Mouse (Mus musculus): ENCODE data around the gene Odam. TPM values are rescaled to one million over a fixed set of nuclear protein-coding genes. Genes with fewer than 3 reads are reported as not detected.

Gene Odam
- not detected for polyA plus RNA-seq (2012; fragmentation: generic; extraction: Trizol)

GRCm38 (mm10) chr5:87884729-87885128 lies at the start of gene Odam:
Gene Odam (plus strand): TSS chr5:87885029.
- Histone ChIP-seq H3K4me2 (ENCODE audit: low read depth) (no peak within 1 kb of the TSS), H3K27me3 (ENCODE audit: control insufficient read depth, insufficient read depth, insufficient read length) (no peaks in the 10 kb centered on the region), H3K36me3 (ENCODE audit: control insufficient read depth, insufficient read depth) (no peaks in the 10 kb centered on the region), H3K79me2 (ENCODE audit: control insufficient read depth, insufficient read depth) (no peaks in the 10 kb centered on the region), H3ac (ENCODE audit: control insufficient read depth, insufficient read length) (no peak within 1 kb of the TSS), H3K4me3 (no peak within 1 kb of the TSS)
- TF ChIP-seq CEBPB (IDR thresholded peaks at IDR 0.05; ENCODE audit: insufficient read depth, poor library complexity, severe bottlenecking) (no peak), MYOD1 (IDR thresholded peaks at IDR 0.05; ENCODE audit: control insufficient read depth in 1 of 3, insufficient read length in 2 of 3, low read depth in 2 of 3) (no peak), TCF3 (IDR thresholded peaks at IDR 0.05; ENCODE audit: insufficient read length, low read depth) (no peak), POLR2A (IDR thresholded peaks at IDR 0.05; ENCODE audit: insufficient read length, low read depth) (no peak), MAX (IDR thresholded peaks at IDR 0.05; ENCODE audit: low read depth) (no peak)

GRCm38 (mm10) chr5:87855136-87855716 lies 29.6 kb upstream of the Odam start:
- Histone ChIP-seq H3ac (ENCODE audit: control insufficient read depth, insufficient read length) (no peak overlapping the region), H3K27me3 (ENCODE audit: control insufficient read depth, insufficient read depth, insufficient read length) (no peaks in the 10 kb centered on the region), H3K36me3 (ENCODE audit: control insufficient read depth, insufficient read depth) (no peaks in the 10 kb centered on the region), H3K4me3 (no peak overlapping the region), H3K4me2 (ENCODE audit: low read depth) (no peak overlapping the region), H3K79me2 (ENCODE audit: control insufficient read depth, insufficient read depth) (no peaks in the 10 kb centered on the region)
- TF ChIP-seq REST (IDR thresholded peaks at IDR 0.05; ENCODE audit: insufficient read depth, insufficient read length) (no peak), POLR2AphosphoS2 (IDR thresholded peaks at IDR 0.05; ENCODE audit: insufficient read length, low read depth) (no peak), TCF12 (IDR thresholded peaks at IDR 0.05; ENCODE audit: insufficient read depth, poor library complexity, severe bottlenecking) (no peak), CEBPB (IDR thresholded peaks at IDR 0.05; ENCODE audit: insufficient read depth, poor library complexity, severe bottlenecking) (no peak), TCF3 (IDR thresholded peaks at IDR 0.05; ENCODE audit: insufficient read length, low read depth) (no peak), SRF (IDR thresholded peaks at IDR 0.05; ENCODE audit: control insufficient read depth, insufficient read length, low read depth) (no peak), MYOD1 (IDR thresholded peaks at IDR 0.05; ENCODE audit: control insufficient read depth in 1 of 3, insufficient read length in 2 of 3, low read depth in 2 of 3) (no peak), MAX (IDR thresholded peaks at IDR 0.05; ENCODE audit: low read depth) (no peak), E2F4 (IDR thresholded peaks at IDR 0.05; ENCODE audit: insufficient read depth) (no peak), POLR2A (IDR thresholded peaks at IDR 0.05; ENCODE audit: insufficient read length, low read depth) (no peak), MYOG (IDR thresholded peaks at IDR 0.05; ENCODE audit: control insufficient read depth in 1 of 3, insufficient read depth in 1 of 3, insufficient read length in 2 of 3, low read depth in 2 of 3) (no peak), USF1 (IDR thresholded peaks at IDR 0.05; ENCODE audit: low read depth) (no peak)

GRCm38 (mm10) chr5:87870084-87870483 lies 14.7 kb upstream of the Odam start:
- no peaks in the 10 kb centered on the region for H3K27me3 ChIP-seq (ENCODE audit: control insufficient read depth, insufficient read depth, insufficient read length)
- no peak overlapping the region for H3K4me2 ChIP-seq (ENCODE audit: low read depth)
- no peaks in the 10 kb centered on the region for H3K79me2 ChIP-seq (ENCODE audit: control insufficient read depth, insufficient read depth)
- no peaks in the 10 kb centered on the region for H3K36me3 ChIP-seq (ENCODE audit: control insufficient read depth, insufficient read depth)
- H3ac ChIP-seq (ENCODE audit: control insufficient read depth, insufficient read length), result no peak overlapping the region
- H3K4me3 ChIP-seq, result no peak overlapping the region
- no peak for TF ChIP-seq SRF (IDR thresholded peaks at IDR 0.05; ENCODE audit: control insufficient read depth, insufficient read length, low read depth)
- no peak for TF ChIP-seq USF1 (IDR thresholded peaks at IDR 0.05; ENCODE audit: low read depth)
- TF ChIP-seq TCF3 (IDR thresholded peaks at IDR 0.05; ENCODE audit: insufficient read length, low read depth), result no peak
- TF ChIP-seq CEBPB (IDR thresholded peaks at IDR 0.05; ENCODE audit: insufficient read depth, poor library complexity, severe bottlenecking), result no peak
- TF ChIP-seq MYOD1 (IDR thresholded peaks at IDR 0.05; ENCODE audit: control insufficient read depth in 1 of 3, insufficient read length in 2 of 3, low read depth in 2 of 3), result no peak
- no peak for TF ChIP-seq POLR2AphosphoS2 (IDR thresholded peaks at IDR 0.05; ENCODE audit: insufficient read length, low read depth)
- TF ChIP-seq MAX (IDR thresholded peaks at IDR 0.05; ENCODE audit: low read depth), result no peak
- TF ChIP-seq POLR2A (IDR thresholded peaks at IDR 0.05; ENCODE audit: insufficient read length, low read depth), result no peak
- no peak for TF ChIP-seq REST (IDR thresholded peaks at IDR 0.05; ENCODE audit: insufficient read depth, insufficient read length)
- no peak for TF ChIP-seq MYOG (IDR thresholded peaks at IDR 0.05; ENCODE audit: control insufficient read depth in 1 of 3, insufficient read depth in 1 of 3, insufficient read length in 2 of 3, low read depth in 2 of 3)
- no peak for TF ChIP-seq TCF12 (IDR thresholded peaks at IDR 0.05; ENCODE audit: insufficient read depth, poor library complexity, severe bottlenecking)
- TF ChIP-seq E2F4 (IDR thresholded peaks at IDR 0.05; ENCODE audit: insufficient read depth), result no peak

- no peaks in the 10 kb centered on the region for H3K79me2 ChIP-seq (ENCODE audit: control insufficient read depth, insufficient read depth)
- TF ChIP-seq CEBPB (IDR thresholded peaks at IDR 0.05; ENCODE audit: insufficient read depth, poor library complexity, severe bottlenecking) (no peak), TCF12 (IDR thresholded peaks at IDR 0.05; ENCODE audit: insufficient read depth, poor library complexity, severe bottlenecking) (no peak), E2F4 (IDR thresholded peaks at IDR 0.05; ENCODE audit: insufficient read depth) (no peak), MYOG (IDR thresholded peaks at IDR 0.05; ENCODE audit: control insufficient read depth in 1 of 3, insufficient read depth in 1 of 3, insufficient read length in 2 of 3, low read depth in 2 of 3) (no peak), POLR2AphosphoS2 (IDR thresholded peaks at IDR 0.05; ENCODE audit: insufficient read length, low read depth) (no peak), TCF3 (IDR thresholded peaks at IDR 0.05; ENCODE audit: insufficient read length, low read depth) (no peak), USF1 (IDR thresholded peaks at IDR 0.05; ENCODE audit: low read depth) (no peak), MYOD1 (IDR thresholded peaks at IDR 0.05; ENCODE audit: control insufficient read depth in 1 of 3, insufficient read length in 2 of 3, low read depth in 2 of 3) (no peak), POLR2A (IDR thresholded peaks at IDR 0.05; ENCODE audit: insufficient read length, low read depth) (no peak), REST (IDR thresholded peaks at IDR 0.05; ENCODE audit: insufficient read depth, insufficient read length) (no peak), MAX (IDR thresholded peaks at IDR 0.05; ENCODE audit: low read depth) (no peak), SRF (IDR thresholded peaks at IDR 0.05; ENCODE audit: control insufficient read depth, insufficient read length, low read depth) (no peak)
Measured at GRCm38 (mm10) chr5:87871423-87871822, 13.4 kb upstream of the Odam start.

More at GRCm38 (mm10) chr5:87871423-87871822, 13.4 kb upstream of the Odam start:
- Histone ChIP-seq H3K4me2 (ENCODE audit: low read depth) (no peak overlapping the region), H3ac (ENCODE audit: control insufficient read depth, insufficient read length) (no peak overlapping the region), H3K27me3 (ENCODE audit: control insufficient read depth, insufficient read depth, insufficient read length) (no peaks in the 10 kb centered on the region), H3K36me3 (ENCODE audit: control insufficient read depth, insufficient read depth) (no peaks in the 10 kb centered on the region), H3K4me3 (no peak overlapping the region)
